Mouse (Mus musculus): ENCODE results near the gene Gm11146.

- TF ChIP-seq POLR2A (IDR thresholded peaks at IDR 0.05; ENCODE audit: low read depth, low read length), result no peak
- no peak for TF ChIP-seq CTCF (IDR thresholded peaks at IDR 0.05; ENCODE audit: borderline replicate concordance, insufficient read depth, low read length)
These were observed 30.5 kb upstream of the Gm11146 start for GRCm38 (mm10) chr16:77632315-77632881.
